Mouse (Mus musculus): ENCODE results near the gene Get4.

GRCm38 (mm10) chr5:139206525-139206924 lies 45.6 kb upstream of the Get4 start:
- TF ChIP-seq EP300 (optimal IDR thresholded peaks at IDR 0.05): no peak
- no peak for TF ChIP-seq CTCF (IDR thresholded peaks at IDR 0.05; ENCODE audit: low read depth)
